Comparison of ENCODE assay signal across 27 mouse cellular contexts in the genomic region with DNA sequence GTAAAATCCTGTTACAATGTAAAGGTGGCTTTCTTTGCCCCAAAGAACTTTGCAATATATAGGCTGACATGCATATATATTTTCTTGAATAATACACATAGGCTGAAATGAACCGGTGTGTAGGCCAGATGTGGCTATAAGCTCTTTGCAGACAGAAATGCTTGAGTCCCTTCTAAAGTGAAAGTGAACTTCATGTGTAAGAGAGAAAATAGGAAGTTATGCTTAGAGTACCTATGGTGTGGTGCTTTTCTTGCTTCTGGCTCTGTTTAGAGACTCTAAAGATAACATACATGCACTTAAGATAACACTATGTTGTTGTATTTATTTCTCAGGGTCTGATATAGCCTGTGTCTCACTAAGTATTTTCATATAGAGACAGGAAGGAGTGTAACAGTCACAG. TPM values are rescaled to one million over a fixed set of nuclear protein-coding genes. Genes with fewer than 3 reads are reported as not detected.
A peak's percentile ranks its signal among the peaks of the same experiment; 100 is the strongest.
DNase-seq lines count a peak whose midpoint lies in the region; ATAC-seq and TF ChIP-seq lines count a peak whose summit lies in the region.
"Had no signal": no experiment of that assay in that cellular context is flagged by ENCODE, and none has a peak within 500 bp of the region (broad histone marks: within the 10 kb centered on the region; RNA-seq: fewer than 3 reads in every experiment).

No protein-coding gene starts in this region.

- 0 out of 2 replicates have a peak, but pooled peaks have one; percentile 23 for ATAC-seq in common myeloid progenitor, adult 5-6 weeks (replicated peaks; ENCODE audit: low read depth, poor library complexity, severe bottlenecking)
- peak; percentile 27; the same call in 1 of the 2 replicates for ATAC-seq in megakaryocyte progenitor cell, adult 5-6 weeks (replicated peaks; ENCODE audit: poor library complexity)
- ATAC-seq in liver, embryonic 11.5 days (replicated peaks; ENCODE audit: low FRiP score): no peak
- ATAC-seq: activated CD4-positive, CD25-positive, alpha-beta regulatory T cell, adult 4 months; CD4-positive, CD25-positive, alpha-beta regulatory T cell, adult 4 months; forebrain, embryonic 14.5 days; forebrain, embryonic 16.5 days; Patski had no signal

- peak overlapping the region; percentile 9 for H3K27ac ChIP-seq in gastrocnemius, adult 2 months
- no peak overlapping the region for H3K27ac ChIP-seq in liver, embryonic 11.5 days (ENCODE audit: low read depth, low read length)
- H3K27ac ChIP-seq: embryonic facial prominence, embryonic 13.5 days; embryonic facial prominence, embryonic 15.5 days; forebrain, embryonic 10.5 days; forebrain, embryonic 12.5 days had no signal

- no peak overlapping the region for H3K9ac ChIP-seq in liver, embryonic 11.5 days (ENCODE audit: low read depth, low read length)
- H3K9ac ChIP-seq: embryonic facial prominence, embryonic 13.5 days; embryonic facial prominence, embryonic 15.5 days; forebrain, embryonic 12.5 days had no signal

- no peak overlapping the region for H3K4me3 ChIP-seq in gastrocnemius, adult 2 months
- H3K4me3 ChIP-seq in liver, embryonic 11.5 days (ENCODE audit: low read depth, low read length): no peak overlapping the region
- H3K4me3 ChIP-seq: embryonic facial prominence, embryonic 13.5 days; embryonic facial prominence, embryonic 15.5 days; erythroblast, embryonic 14.5 days; forebrain, embryonic 10.5 days; forebrain, embryonic 12.5 days had no signal

- H3K4me1 ChIP-seq in liver, embryonic 11.5 days (replicated peaks; ENCODE audit: control insufficient read depth, insufficient read depth, low read length): no peaks in the 10 kb centered on the region
- H3K4me1 ChIP-seq: forebrain, embryonic 10.5 days; forebrain, embryonic 12.5 days had no signal

- H3K4me2 ChIP-seq in liver, embryonic 11.5 days: no peak overlapping the region
- H3K4me2 ChIP-seq: embryonic facial prominence, embryonic 13.5 days; embryonic facial prominence, embryonic 15.5 days; forebrain, embryonic 12.5 days had no signal

- no peaks in the 10 kb centered on the region for H3K27me3 ChIP-seq in liver, embryonic 11.5 days (replicated peaks; ENCODE audit: control insufficient read depth, insufficient read depth, low read length)
- H3K27me3 ChIP-seq: CH12.LX; embryonic facial prominence, embryonic 13.5 days; embryonic facial prominence, embryonic 15.5 days; forebrain, embryonic 12.5 days; Patski had no signal

- intact Hi-C loops in gastrocnemius, adult 2 months (cut with DNase I): loop anchor here (5.0 kb wide), 1 partner anchor 60 kb away; a partner anchor contains a TSS
- intact Hi-C loops in gastrocnemius, postnatal 36 days (cut with DNase I): no loop called here

- no peak for DNase-seq in gastrocnemius, adult 2 months
- no peak for DNase-seq in gastrocnemius, postnatal 36 days
- no peak for DNase-seq in liver, embryonic 11.5 days (ENCODE audit: low spot score)
- DNase-seq: adrenal gland, adult 8-10 months; adrenal gland, postnatal 14 days; adrenal gland, postnatal 36 days; B cell, adult 2 months; cerebellum, adult 11-12 months; cerebellum, adult 2 months; cerebellum, adult 9-10 months; cerebellum, postnatal 10 days; cerebellum, postnatal 25 days; embryo, embryonic 11 days had no signal

- no peaks in the 10 kb centered on the region for H3K9me3 ChIP-seq in liver, embryonic 11.5 days (ENCODE audit: control insufficient read depth, low read length)
- H3K9me3 ChIP-seq: embryonic facial prominence, embryonic 13.5 days; embryonic facial prominence, embryonic 15.5 days; forebrain, embryonic 10.5 days; forebrain, embryonic 12.5 days had no signal

- H3K36me3 ChIP-seq in liver, embryonic 11.5 days (ENCODE audit: control insufficient read depth, insufficient read depth, low read length): no peaks in the 10 kb centered on the region
- H3K36me3 ChIP-seq: embryonic facial prominence, embryonic 13.5 days; embryonic facial prominence, embryonic 15.5 days; forebrain, embryonic 10.5 days; forebrain, embryonic 12.5 days; G1E had no signal

- TF ChIP-seq CTCF in gastrocnemius, adult 2 months (IDR thresholded peaks at IDR 0.05): no peak

- 77% methylated on average over 1 of the region's 1 CpGs for WGBS in liver, embryonic 11.5 days

RNA-seq across cellular contexts. Expression of a gene that starts 58.3 kb away (rescaled TPM):
- total RNA-seq in gastrocnemius, adult 2 months (2021): 1 to 10 TPM; 2.8 to 3.5 TPM
- total RNA-seq in gastrocnemius, postnatal 36 days (2021): 1 to 10 TPM; 1.9 to 2.3 TPM
- total RNA-seq in common myeloid progenitor, adult 5-6 weeks (2017): 0.05 and 0.09 TPM in 2 replicates
- total RNA-seq in megakaryocyte progenitor cell, adult 5-6 weeks (2015): not detected in 2 replicates
- total RNA-seq in megakaryocyte progenitor cell, adult 5-6 weeks (2017): not detected in 2 replicates
- 4.9 and 6.0 TPM in 2 replicates for polyA plus RNA-seq in liver, embryonic 11.5 days (2014; fragmentation: Nextera tagmentation; extraction: Ambion mirVana)
- polyA plus RNA-seq: CD4-positive, CD25-positive, alpha-beta regulatory T cell, adult 4 months; erythroblast, embryonic 14.5 days; G1E had no signal
